Mouse (Mus musculus) hindbrain, embryonic 15.5 days (tissue): ENCODE measurements around the gene Sun1. TPM values are rescaled to one million over a fixed set of nuclear protein-coding genes. Genes with fewer than 3 reads are reported as not detected.

Experiments
- ATAC-seq: fragments of 200-750 bp; cut with Nextera tagmentation; 2 replicates; pipeline ENCODE4 v1.8.0; 2017; ENCODE audit warnings: low read depth, moderate number of reproducible peaks, moderate TSS enrichment; ENCODE audit not compliant: low FRiP score
- H3K27ac ChIP-seq: fragments of 300-500 bp; sonication (generic); replicated peaks from 2 replicates; pipeline ENCODE4 v1.5.1; 2015; ENCODE audit warnings: mild to moderate bottlenecking, inconsistent platforms
- H3K27me3 ChIP-seq: fragments of 300-500 bp; sonication (generic); 2 replicates; pipeline ENCODE4 v1.6.1; 2015; ENCODE audit warnings: control low read depth, inconsistent platforms
- H3K36me3 ChIP-seq: fragments of 300-500 bp; sonication (generic); 2 replicates; pipeline ENCODE4 v1.6.1; 2015; ENCODE audit warnings: control low read depth, inconsistent platforms
- H3K4me1 ChIP-seq: fragments of 300-500 bp; sonication (generic); replicated peaks from 2 replicates; pipeline ENCODE4 v1.6.1; 2015; ENCODE audit warnings: control low read depth, inconsistent platforms
- H3K4me2 ChIP-seq: fragments of 300-500 bp; sonication (generic); 2 replicates; pipeline ENCODE4 v1.6.1; 2015; ENCODE audit warnings: moderate library complexity, mild to moderate bottlenecking, inconsistent platforms
- H3K4me3 ChIP-seq: fragments of 300-500 bp; sonication (generic); 2 replicates; pipeline ENCODE4 v1.5.1; 2015; ENCODE audit warnings: mild to moderate bottlenecking, inconsistent platforms
- H3K9ac ChIP-seq: fragments of 300-500 bp; sonication (generic); 2 replicates; pipeline ENCODE4 v1.6.1; 2015; ENCODE audit warnings: inconsistent platforms
- H3K9me3 ChIP-seq: fragments of 300-500 bp; sonication (generic); 2 replicates; pipeline ENCODE4 v1.6.1; 2016; ENCODE audit warnings: control low read depth, inconsistent platforms
- WGBS: fragments of 180-500 bp; shearing (Covaris S2); methylation state at CpG from one replicate; pipeline ENCODE4 v1.1.7; 2015; 5-methylcytosine and 5-hydroxymethylcytosine counted together
- polyA plus RNA-seq: library from polyadenylated mRNA; unstranded; fragments of >200 nt; fragmentation: Nextera tagmentation; extraction: Ambion mirVana; gene quantifications from 2 replicates; pipeline ENCODE4 v1.2.1, GENCODE M21; 2015

The Sun1 gene
- polyA plus RNA-seq, 1 experiment from 2014 or later: 45.3 TPM

DNA sequence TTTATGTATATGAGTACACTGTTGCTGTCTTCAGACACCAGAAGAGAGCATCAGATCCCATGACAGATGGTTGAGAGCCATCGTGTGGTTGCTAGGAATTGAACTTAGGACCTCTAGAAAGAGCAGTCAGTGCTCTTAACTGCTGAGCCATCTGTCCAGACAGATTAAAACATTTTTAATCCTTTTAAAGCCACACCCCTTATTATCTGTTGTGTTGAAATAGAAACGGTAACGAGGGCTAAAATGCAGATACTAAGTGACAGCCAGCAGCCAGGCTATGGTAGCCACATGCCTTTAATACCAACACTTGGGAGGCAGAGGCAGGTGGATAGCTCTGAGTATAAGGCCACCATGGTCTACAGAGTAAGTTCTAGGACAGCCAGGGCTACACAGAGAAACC lies 31.6 kb downstream of the Sun1 start:
- Histone ChIP-seq H3K36me3 (peaks cover 83% of the 10 kb centered on the region), H3K9me3 (no peaks in the 10 kb centered on the region), H3K27ac (no peak overlapping the region), H3K27me3 (no peaks in the 10 kb centered on the region), H3K9ac (no peak overlapping the region), H3K4me1 (no peaks in the 10 kb centered on the region), H3K4me3 (no peak overlapping the region), H3K4me2 (no peak overlapping the region)
- no peak for ATAC-seq
- 89% methylated on average over 3 of the region's 3 CpGs for WGBS

DNA sequence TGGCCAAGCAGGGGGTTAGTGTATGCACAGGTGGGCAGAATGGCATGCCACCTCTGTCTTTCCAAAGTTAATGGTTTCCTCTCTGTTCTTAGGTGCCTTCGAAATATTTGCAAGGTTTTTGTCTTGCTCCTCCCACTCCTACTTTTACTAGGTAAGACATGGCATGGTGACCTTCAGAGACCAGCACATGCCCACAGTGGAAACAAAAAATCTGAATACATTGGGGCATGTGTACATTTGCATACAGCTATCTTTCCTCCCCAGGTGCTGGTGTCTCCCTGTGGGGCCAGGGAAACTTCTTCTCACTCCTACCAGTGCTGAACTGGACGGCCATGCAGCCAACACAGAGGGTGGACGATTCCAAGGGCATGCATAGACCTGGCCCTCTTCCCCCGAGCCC lies 34.0 kb downstream of the Sun1 start:
- peaks cover 82% of the 10 kb centered on the region for H3K36me3 ChIP-seq
- WGBS: 98% methylated on average over 4 of the region's 4 CpGs

DNA sequence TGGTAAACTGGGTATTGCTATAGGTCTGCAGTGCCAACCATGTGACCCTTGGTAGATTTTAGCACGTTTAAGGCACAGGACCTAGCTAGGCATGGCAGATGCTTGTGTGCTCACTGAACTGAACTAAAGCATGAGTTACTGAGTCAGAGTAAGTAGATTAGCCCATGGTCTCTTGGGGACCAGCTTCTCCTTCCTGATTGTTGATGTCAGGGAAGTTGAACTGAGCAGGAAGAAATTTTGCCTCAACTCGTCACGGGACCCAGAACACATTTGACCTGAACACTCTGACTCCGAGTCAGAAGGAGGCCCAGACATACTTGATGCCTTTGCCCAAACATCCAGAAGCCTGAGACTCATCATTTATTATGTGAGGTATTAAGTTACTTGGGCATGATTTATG lies 37.0 kb downstream of the Sun1 start:
- H3K9me3 ChIP-seq: no peaks in the 10 kb centered on the region
- H3K4me2 ChIP-seq: no peak overlapping the region
- H3K27me3 ChIP-seq: no peaks in the 10 kb centered on the region
- H3K9ac ChIP-seq: no peak overlapping the region
- H3K4me3 ChIP-seq: no peak overlapping the region
- ATAC-seq: no peak
- 81% methylated on average over 4 of the region's 4 CpGs for WGBS
- H3K36me3 ChIP-seq: peaks cover 86% of the 10 kb centered on the region
- no peak overlapping the region for H3K27ac ChIP-seq
- no peaks in the 10 kb centered on the region for H3K4me1 ChIP-seq

More for the DNA sequence above, 34.0 kb downstream of the Sun1 start:
- H3K9me3 ChIP-seq: no peaks in the 10 kb centered on the region
- no peaks in the 10 kb centered on the region for H3K27me3 ChIP-seq
- no peak overlapping the region for H3K27ac ChIP-seq
- ATAC-seq: no peak
- H3K4me1 ChIP-seq: no peaks in the 10 kb centered on the region
- H3K4me2 ChIP-seq: no peak overlapping the region
- H3K9ac ChIP-seq: no peak overlapping the region
- no peak overlapping the region for H3K4me3 ChIP-seq

DNA sequence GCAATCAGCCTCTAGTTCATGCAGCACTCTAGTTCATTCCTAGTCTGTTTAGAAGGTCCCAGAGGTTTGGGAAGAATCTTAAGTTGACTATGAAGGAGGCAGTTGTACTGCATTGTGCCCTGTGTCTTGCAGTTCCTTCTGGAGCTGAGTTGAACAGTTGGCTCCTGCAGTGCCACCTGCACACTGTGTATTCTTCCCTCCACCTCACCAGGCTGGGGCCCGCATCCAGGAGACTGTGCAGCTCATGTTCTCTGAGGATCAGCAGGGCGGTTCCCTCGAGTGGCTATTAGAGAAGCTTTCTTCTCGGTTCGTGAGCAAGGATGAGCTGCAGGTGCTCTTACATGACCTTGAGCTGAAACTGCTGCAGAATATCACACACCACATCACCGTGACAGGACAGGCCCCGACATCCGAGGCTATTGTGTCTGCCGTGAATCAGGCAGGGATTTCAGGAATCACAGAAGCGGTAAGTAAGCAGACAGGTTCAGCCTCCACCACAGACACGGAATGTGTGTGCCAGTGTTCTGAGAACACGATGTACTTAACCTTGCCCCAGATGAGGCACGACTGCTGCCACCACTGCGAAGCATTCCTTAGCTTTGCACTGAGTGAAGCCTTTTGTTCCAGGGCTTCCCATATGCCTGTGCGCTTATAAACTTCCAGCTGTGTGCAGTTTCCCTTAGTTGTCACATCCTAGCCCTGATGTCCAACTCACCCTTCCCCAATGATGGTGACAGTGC lies 40.8 kb downstream of the Sun1 start:
- H3K36me3 ChIP-seq: peaks cover 92% of the 10 kb centered on the region
- WGBS: 91% methylated on average over 15 of the region's 15 CpGs
- H3K4me2 ChIP-seq: no peak overlapping the region
- no peaks in the 10 kb centered on the region for H3K9me3 ChIP-seq
- H3K4me3 ChIP-seq: no peak overlapping the region
- no peaks in the 10 kb centered on the region for H3K27me3 ChIP-seq
- H3K9ac ChIP-seq: no peak overlapping the region
- ATAC-seq: no peak
- no peaks in the 10 kb centered on the region for H3K4me1 ChIP-seq
- no peak overlapping the region for H3K27ac ChIP-seq

DNA sequence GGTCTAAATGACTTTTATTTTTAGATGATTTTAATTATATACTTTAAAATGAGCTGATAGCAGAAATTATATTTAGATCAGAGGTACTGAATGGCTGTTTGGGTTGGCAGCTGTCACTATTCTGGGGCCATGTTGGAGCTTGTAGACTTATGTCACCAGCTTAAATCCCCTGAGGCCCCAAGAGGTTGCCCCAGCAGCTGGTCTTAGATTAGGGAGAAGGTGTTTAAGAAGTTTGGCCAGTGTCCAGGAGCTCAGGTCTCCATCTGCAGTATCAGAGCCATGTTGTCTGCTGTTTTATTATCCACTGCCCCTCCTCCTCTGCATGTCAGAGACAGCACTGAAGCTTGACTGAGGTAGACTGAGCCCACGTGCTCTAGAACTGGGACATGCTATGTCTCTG lies 42.9 kb downstream of the Sun1 start:
- Histone ChIP-seq H3K4me3 (no peak overlapping the region), H3K36me3 (peaks cover 92% of the 10 kb centered on the region), H3K9ac (no peak overlapping the region), H3K27ac (no peak overlapping the region), H3K4me2 (no peak overlapping the region), H3K4me1 (no peaks in the 10 kb centered on the region), H3K9me3 (no peaks in the 10 kb centered on the region), H3K27me3 (no peaks in the 10 kb centered on the region)
- ATAC-seq: no peak
- 76% methylated on average over 1 of the region's 1 CpGs for WGBS

DNA sequence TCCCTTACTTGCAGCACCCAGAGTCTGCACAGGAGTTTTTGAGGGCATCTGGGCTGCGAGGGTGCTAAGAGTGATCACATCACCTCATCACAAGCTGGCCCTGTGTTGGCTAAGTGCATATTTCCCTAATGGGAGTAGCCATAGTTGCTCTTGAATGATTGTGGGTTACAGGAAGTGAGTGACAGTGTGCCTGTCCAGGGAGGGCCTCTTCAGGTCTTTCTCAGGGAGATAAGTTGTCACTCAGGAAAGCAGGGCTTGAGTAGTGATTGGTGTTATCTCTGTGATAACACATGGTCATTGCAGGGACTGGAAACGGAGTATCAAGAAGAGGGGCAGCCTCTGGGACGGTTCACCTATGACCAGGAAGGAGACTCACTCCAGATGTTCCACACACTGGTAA lies 47.3 kb downstream of the Sun1 start:
- over 99% methylated on average over 3 of the region's 3 CpGs for WGBS
- H3K4me1 ChIP-seq: peaks cover 8% of the 10 kb centered on the region
- H3K27ac ChIP-seq: no peak overlapping the region
- H3K9ac ChIP-seq: no peak overlapping the region
- no peak overlapping the region for H3K4me2 ChIP-seq
- no peaks in the 10 kb centered on the region for H3K9me3 ChIP-seq
- peaks cover 74% of the 10 kb centered on the region for H3K36me3 ChIP-seq
- H3K4me3 ChIP-seq: no peak overlapping the region
- H3K27me3 ChIP-seq: no peaks in the 10 kb centered on the region
- no peak for ATAC-seq

DNA sequence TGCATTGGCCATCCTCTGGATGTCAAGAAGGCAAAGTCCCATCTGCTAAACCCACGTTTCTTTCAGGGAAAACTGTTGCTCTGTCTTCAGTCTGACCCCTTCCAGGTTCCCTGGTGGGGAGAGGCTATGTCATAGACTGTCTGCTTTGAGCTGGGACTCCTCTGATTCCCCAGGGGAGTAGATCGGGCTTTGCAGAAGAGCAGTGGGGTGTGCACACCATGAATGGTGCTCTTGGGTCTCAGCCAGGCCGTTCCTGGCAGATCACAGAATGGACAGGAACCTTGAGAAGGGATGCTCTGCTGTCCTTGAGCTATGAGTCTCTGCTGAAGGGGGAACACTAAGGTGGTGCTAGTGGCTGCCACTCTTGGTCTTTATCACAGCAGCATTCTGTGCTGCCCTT lies 48.4 kb downstream of the Sun1 start:
- H3K36me3 ChIP-seq: peaks cover 64% of the 10 kb centered on the region

DNA sequence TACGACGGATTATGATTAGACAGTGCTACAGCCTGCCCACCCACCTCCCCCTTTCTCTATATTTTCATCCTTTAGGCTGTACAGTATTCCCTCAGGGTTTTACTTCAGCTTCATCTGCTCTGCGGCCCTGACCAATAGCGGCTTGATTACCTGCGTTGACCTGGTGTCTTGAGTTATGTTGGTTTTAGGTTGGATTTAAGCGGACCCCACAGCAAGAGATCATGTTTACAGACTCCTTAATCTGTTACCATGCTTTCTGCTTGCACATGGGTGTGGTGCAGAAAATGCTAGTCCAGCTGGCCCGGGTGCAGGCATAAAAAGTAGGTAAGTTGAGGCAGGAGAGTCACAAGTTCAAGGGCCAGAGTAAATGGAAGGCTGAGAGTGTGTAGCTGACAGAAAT lies 50.8 kb downstream of the Sun1 start:
- H3K4me3 ChIP-seq: peak overlapping the region; percentile 79
- peak overlapping the region; percentile 82 for H3K4me2 ChIP-seq
- H3K36me3 ChIP-seq: peaks cover 39% of the 10 kb centered on the region
- H3K9ac ChIP-seq: no peak overlapping the region
- H3K4me1 ChIP-seq: peaks cover 38% of the 10 kb centered on the region
- no peak for ATAC-seq
- H3K27me3 ChIP-seq: no peaks in the 10 kb centered on the region
- 83% methylated on average over 7 of the region's 7 CpGs for WGBS
- no peaks in the 10 kb centered on the region for H3K9me3 ChIP-seq
- peak overlapping the region; percentile 88 for H3K27ac ChIP-seq

More for the DNA sequence above, 48.4 kb downstream of the Sun1 start:
- no peak for ATAC-seq
- Histone ChIP-seq H3K27ac (no peak overlapping the region), H3K4me2 (no peak overlapping the region), H3K4me1 (peaks cover 17% of the 10 kb centered on the region), H3K9ac (no peak overlapping the region), H3K27me3 (no peaks in the 10 kb centered on the region), H3K9me3 (no peaks in the 10 kb centered on the region), H3K4me3 (no peak overlapping the region)
- WGBS: 73% methylated on average over 3 of the region's 3 CpGs

DNA sequence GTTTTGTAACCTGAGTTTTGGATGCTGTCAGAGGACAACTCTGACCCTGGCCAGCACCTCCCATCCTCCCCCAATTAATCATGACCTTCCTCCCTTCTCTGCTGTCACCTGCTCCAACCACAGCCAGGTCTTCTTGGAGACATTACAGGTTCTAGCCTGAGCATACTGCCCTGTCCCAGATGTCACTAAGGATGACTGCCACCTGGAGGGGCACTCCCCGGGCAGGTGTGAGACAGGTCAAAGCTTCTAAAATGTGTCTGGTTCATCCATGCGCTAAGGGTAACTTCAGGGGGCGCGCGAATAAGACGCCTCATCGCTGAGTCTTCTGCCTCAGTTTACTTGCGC lies 51.3 kb downstream of the Sun1 start:
- H3K9me3 ChIP-seq: no peaks in the 10 kb centered on the region
- H3K9ac ChIP-seq: peak overlapping the region; percentile 79
- peak overlapping the region; percentile 79 for H3K4me3 ChIP-seq
- H3K27me3 ChIP-seq: no peaks in the 10 kb centered on the region
- WGBS: 0% methylated on average over 8 of the region's 8 CpGs
- H3K36me3 ChIP-seq: peaks cover 35% of the 10 kb centered on the region
- peak; percentile 63; the same call in 1 of the 2 replicates for ATAC-seq
- peaks cover 38% of the 10 kb centered on the region for H3K4me1 ChIP-seq
- peak overlapping the region; percentile 88 for H3K27ac ChIP-seq
- H3K4me2 ChIP-seq: peak overlapping the region; percentile 82

DNA sequence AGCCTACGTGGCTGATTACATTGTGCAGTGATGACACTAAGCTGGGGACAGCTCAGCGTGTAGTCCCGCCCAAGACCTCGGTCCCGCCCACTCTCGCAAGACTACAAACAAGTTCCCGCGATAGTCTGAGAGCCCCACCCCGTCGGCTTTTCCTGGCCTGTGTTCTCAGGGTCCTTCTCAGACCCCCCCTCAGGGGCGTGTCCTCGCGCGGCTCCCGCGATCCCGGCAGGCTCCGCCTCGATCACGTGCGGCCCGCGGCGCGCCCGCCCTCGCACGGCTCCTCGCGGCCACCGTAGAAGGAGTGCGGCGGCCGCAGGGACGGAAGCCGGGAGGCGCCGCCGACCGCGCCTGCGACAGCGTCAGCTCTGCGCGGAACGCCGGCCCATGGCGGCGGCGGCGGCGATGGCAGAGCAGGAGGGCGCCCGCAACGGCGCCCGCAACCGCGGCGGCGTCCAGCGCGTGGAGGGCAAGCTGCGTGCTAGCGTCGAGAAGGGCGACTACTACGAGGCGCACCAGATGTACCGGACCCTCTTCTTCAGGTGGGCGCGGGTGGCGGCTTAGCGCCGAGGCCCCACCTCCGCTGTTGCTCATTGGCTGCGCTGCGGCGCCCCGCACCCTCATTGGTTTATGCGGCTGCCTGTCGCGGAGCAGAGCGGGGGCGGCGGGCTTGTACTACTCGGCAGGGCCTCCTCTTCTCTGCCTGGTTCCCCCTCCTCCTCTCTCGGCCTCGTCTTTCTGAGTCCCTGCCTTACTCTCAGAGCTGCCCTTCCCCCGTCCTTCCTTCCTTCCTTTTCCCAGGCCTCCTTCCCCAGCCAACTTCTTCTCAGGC lies 51.9 kb downstream of the Sun1 start, which contains the start of gene Get4:
Gene Get4 (plus strand): TSS at position 244 of the 829 bp plus-strand sequence.
- Histone ChIP-seq H3K27ac (peak within 1 kb of the TSS; percentile 95), H3K4me1 (peaks cover 38% of the 10 kb centered on the region), H3K36me3 (peaks cover 29% of the 10 kb centered on the region), H3K9me3 (no peaks in the 10 kb centered on the region), H3K4me2 (peak within 1 kb of the TSS; percentile 82), H3K4me3 (peak within 1 kb of the TSS; percentile 79), H3K9ac (peak within 1 kb of the TSS; percentile 79), H3K27me3 (no peaks in the 10 kb centered on the region)
- peak; percentile 94 for ATAC-seq
- WGBS: under 1% methylated on average over 74 of the region's 90 CpGs

DNA sequence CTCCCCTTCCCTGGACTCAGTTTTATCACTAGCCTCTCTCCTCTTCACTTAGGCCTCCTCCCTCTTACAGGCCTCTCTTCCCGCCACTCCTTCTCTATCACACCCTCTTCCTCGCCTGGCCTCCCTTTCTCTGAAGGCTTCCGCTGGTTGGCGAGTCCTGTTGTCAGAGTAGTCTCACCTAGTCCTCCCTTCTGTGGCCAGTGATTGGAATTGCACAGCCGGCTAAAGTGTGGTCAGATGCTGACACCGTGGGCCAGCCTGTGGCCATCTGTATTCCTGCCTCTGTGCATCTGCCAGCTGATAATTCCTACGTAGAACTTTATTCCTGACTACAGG lies 52.4 kb downstream of the Sun1 start:
- peak overlapping the region; percentile 75 for H3K9ac ChIP-seq
- H3K27ac ChIP-seq: peak overlapping the region; percentile 95
- peaks cover 23% of the 10 kb centered on the region for H3K36me3 ChIP-seq
- no peaks in the 10 kb centered on the region for H3K27me3 ChIP-seq
- H3K4me3 ChIP-seq: peak overlapping the region; percentile 79
- H3K9me3 ChIP-seq: no peaks in the 10 kb centered on the region
- 0 out of 2 replicates have a peak, but pooled peaks have one; percentile 2 for ATAC-seq
- peak overlapping the region; percentile 82 for H3K4me2 ChIP-seq
- WGBS: 0% methylated on average over 7 of the region's 7 CpGs
- peaks cover 38% of the 10 kb centered on the region for H3K4me1 ChIP-seq

DNA sequence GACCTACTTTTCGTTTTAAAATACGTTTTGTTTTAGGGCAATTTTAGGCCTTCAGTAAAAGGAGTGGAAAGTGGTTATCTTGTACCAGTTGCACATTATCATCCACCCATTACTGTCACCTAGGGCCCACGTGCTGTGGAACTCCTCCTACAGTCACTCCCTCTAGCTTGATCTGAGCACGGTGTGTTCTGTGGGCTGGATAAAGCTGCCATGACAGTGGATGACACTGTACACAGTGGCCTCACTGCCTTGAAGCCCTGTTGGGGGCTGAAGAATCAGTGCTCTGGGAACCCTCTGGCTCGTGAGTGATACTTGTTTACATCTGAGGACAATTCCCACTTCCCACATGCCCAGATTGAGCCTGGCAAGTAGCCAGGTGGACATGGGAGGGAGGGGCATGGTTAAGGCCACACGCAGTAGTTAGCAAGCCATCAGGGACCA lies 52.9 kb downstream of the Sun1 start:
- H3K27me3 ChIP-seq: no peaks in the 10 kb centered on the region
- H3K9ac ChIP-seq: peak overlapping the region; percentile 75
- H3K36me3 ChIP-seq: peaks cover 19% of the 10 kb centered on the region
- ATAC-seq: no peak
- peak overlapping the region; percentile 82 for H3K4me2 ChIP-seq
- H3K4me1 ChIP-seq: peaks cover 38% of the 10 kb centered on the region
- no peaks in the 10 kb centered on the region for H3K9me3 ChIP-seq
- H3K27ac ChIP-seq: peak overlapping the region; percentile 95
- 9% methylated on average over 6 of the region's 6 CpGs for WGBS
- H3K4me3 ChIP-seq: peak overlapping the region; percentile 79
